Comparison of ENCODE assay signal across 8 mouse cellular contexts in the genomic region with DNA sequence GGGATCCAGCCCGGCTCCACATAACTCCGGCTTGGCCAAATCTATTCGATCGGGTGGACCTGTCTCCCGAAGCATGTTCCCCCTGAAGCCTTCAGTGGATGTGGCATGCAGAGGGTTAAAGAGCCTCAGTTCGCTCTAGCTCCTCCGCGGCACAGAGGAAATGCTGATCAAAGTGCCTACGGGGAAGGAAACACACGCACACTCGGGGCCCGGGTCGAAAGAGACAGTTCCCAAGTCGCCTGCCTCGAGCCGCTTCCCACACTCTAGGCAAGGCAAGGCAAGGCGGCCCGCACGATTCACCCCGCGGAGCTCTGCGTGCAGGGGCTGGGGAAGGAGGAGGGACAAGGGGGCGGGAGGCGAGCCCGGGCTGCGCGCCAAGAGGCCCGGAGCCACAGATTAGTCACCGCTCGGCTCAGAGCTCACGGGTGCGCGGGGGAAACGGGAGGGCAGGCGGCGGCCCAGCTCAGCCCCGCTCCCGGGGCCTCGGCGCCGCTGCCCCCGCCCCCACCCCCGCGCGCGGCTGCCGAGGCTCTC.
DNase-seq lines count a peak whose midpoint lies in the region; ATAC-seq and TF ChIP-seq lines count a peak whose summit lies in the region.

No protein-coding gene starts in this region.

- H3ac ChIP-seq in C2C12 (ENCODE audit: control insufficient read depth, insufficient read length, low read depth): peak overlapping the region; percentile 57

- TF ChIP-seq POLR2A in bone marrow, adult 2 months (IDR thresholded peaks at IDR 0.05; ENCODE audit: borderline replicate concordance, control insufficient read depth, low read depth, low read length): no peak

- H3K79me2 ChIP-seq in C2C12 (ENCODE audit: control insufficient read depth, insufficient read depth): no peaks in the 10 kb centered on the region

- whole genome bisulfite sequencing in bone marrow, adult 2 months: 2% methylated on average over 36 of the region's 47 CpGs
- 6% methylated on average over 27 of the region's 47 CpGs for WGBS in forebrain, embryonic 10.5 days
- under 1% methylated on average over 38 of the region's 47 CpGs for WGBS in heart, embryonic 16.5 days
- WGBS in liver, embryonic 16.5 days (ENCODE audit: insufficient replicate concordance): 2% methylated on average over 46 of the region's 47 CpGs
- 3% methylated on average over 33 of the region's 47 CpGs for WGBS in neural tube, embryonic 13.5 days

- no peaks in the 10 kb centered on the region for H3K36me3 ChIP-seq in C2C12 (ENCODE audit: control insufficient read depth, insufficient read depth)
- peaks cover 3% of the 10 kb centered on the region for H3K36me3 ChIP-seq in forebrain, embryonic 10.5 days (replicated peaks)
- no peaks in the 10 kb centered on the region for H3K36me3 ChIP-seq in heart, embryonic 16.5 days (ENCODE audit: control insufficient read depth, insufficient read depth)
- H3K36me3 ChIP-seq in liver, embryonic 16.5 days (ENCODE audit: control insufficient read depth, insufficient read depth): no peaks in the 10 kb centered on the region
- H3K36me3 ChIP-seq in neural tube, embryonic 13.5 days: no peaks in the 10 kb centered on the region

- no peak overlapping the region for H3K4me3 ChIP-seq in C2C12 (ENCODE audit: insufficient read depth, poor library complexity, severe bottlenecking)
- H3K4me3 ChIP-seq in bone marrow, adult 2 months (replicated peaks; ENCODE audit: control insufficient read depth, low read depth, low read length): peak overlapping the region; percentile 40
- peak overlapping the region; percentile 64 for H3K4me3 ChIP-seq in forebrain, embryonic 10.5 days
- H3K4me3 ChIP-seq in heart, embryonic 16.5 days (ENCODE audit: low read length): peak overlapping the region; percentile 63
- peak overlapping the region; percentile 52 for H3K4me3 ChIP-seq in liver, embryonic 16.5 days (ENCODE audit: low read depth, low read length)
- H3K4me3 ChIP-seq in neural tube, embryonic 13.5 days: peak overlapping the region; percentile 47

- H3K9ac ChIP-seq in heart, embryonic 16.5 days (ENCODE audit: low read length): peak overlapping the region; percentile 87
- peak overlapping the region; percentile 39 for H3K9ac ChIP-seq in liver, embryonic 16.5 days (ENCODE audit: low read depth, low read length)
- peak overlapping the region; percentile 77 for H3K9ac ChIP-seq in neural tube, embryonic 13.5 days

- ATAC-seq in heart, embryonic 16.5 days (replicated peaks; ENCODE audit: extremely low read depth, insufficient read depth, low FRiP score): peak; percentile 64
- peak; percentile 54 for ATAC-seq in liver, embryonic 16.5 days (ENCODE audit: low read depth)
- peak; percentile 42 for ATAC-seq in neural tube, embryonic 13.5 days (ENCODE audit: low read depth)

- peaks cover 3% of the 10 kb centered on the region for H3K79me3 ChIP-seq in C2C12 (ENCODE audit: low read depth)

- no peaks in the 10 kb centered on the region for H3K9me3 ChIP-seq in forebrain, embryonic 10.5 days
- no peaks in the 10 kb centered on the region for H3K9me3 ChIP-seq in heart, embryonic 16.5 days (replicated peaks; ENCODE audit: control insufficient read depth, low read length)
- no peaks in the 10 kb centered on the region for H3K9me3 ChIP-seq in liver, embryonic 16.5 days (replicated peaks; ENCODE audit: control insufficient read depth, low read length)
- H3K9me3 ChIP-seq in neural tube, embryonic 13.5 days: no peaks in the 10 kb centered on the region

- no peaks in the 10 kb centered on the region; the same call in 1 of the 2 replicates for H3K4me1 ChIP-seq in bone marrow, adult 2 months (ENCODE audit: control insufficient read depth, insufficient read depth, low read length)
- H3K4me1 ChIP-seq in forebrain, embryonic 10.5 days: peaks cover 65% of the 10 kb centered on the region
- peaks cover 25% of the 10 kb centered on the region for H3K4me1 ChIP-seq in heart, embryonic 16.5 days (ENCODE audit: control insufficient read depth, insufficient read depth, low read length)
- peaks cover 31% of the 10 kb centered on the region for H3K4me1 ChIP-seq in liver, embryonic 16.5 days (ENCODE audit: control insufficient read depth, low read depth, low read length)
- peaks cover 33% of the 10 kb centered on the region for H3K4me1 ChIP-seq in neural tube, embryonic 13.5 days (replicated peaks)

- TF ChIP-seq CTCF in C2C12 (IDR thresholded peaks at IDR 0.05; ENCODE audit: control insufficient read depth, insufficient read depth, insufficient read length): no peak
- TF ChIP-seq CTCF in bone marrow, adult 2 months (IDR thresholded peaks at IDR 0.05; ENCODE audit: control insufficient read depth, insufficient read depth, low read length): no peak

- peak overlapping the region; percentile 63; the same call in 1 of the 2 replicates for H3K27ac ChIP-seq in bone marrow, adult 2 months (ENCODE audit: control insufficient read depth, insufficient read depth, low read depth, low read length, poor library complexity)
- peak overlapping the region; percentile 91 for H3K27ac ChIP-seq in forebrain, embryonic 10.5 days
- peak overlapping the region; percentile 95 for H3K27ac ChIP-seq in heart, embryonic 16.5 days (ENCODE audit: low read length)
- H3K27ac ChIP-seq in liver, embryonic 16.5 days (ENCODE audit: low read length): peak overlapping the region; percentile 68
- peak overlapping the region; percentile 97 for H3K27ac ChIP-seq in neural tube, embryonic 13.5 days (replicated peaks)

- H3K27me3 ChIP-seq in C2C12 (ENCODE audit: control insufficient read depth, insufficient read depth, insufficient read length): no peaks in the 10 kb centered on the region
- peaks cover 100% of the 10 kb centered on the region for H3K27me3 ChIP-seq in forebrain, embryonic 10.5 days (ENCODE audit: poor library complexity, severe bottlenecking)
- H3K27me3 ChIP-seq in heart, embryonic 16.5 days (ENCODE audit: control insufficient read depth, insufficient read depth, low read length): peaks cover 49% of the 10 kb centered on the region
- H3K27me3 ChIP-seq in liver, embryonic 16.5 days (ENCODE audit: control insufficient read depth, insufficient read depth, low read depth, low read length): peaks cover 91% of the 10 kb centered on the region
- H3K27me3 ChIP-seq in neural tube, embryonic 13.5 days: peaks cover 84% of the 10 kb centered on the region

- H3K4me2 ChIP-seq in heart, embryonic 16.5 days (ENCODE audit: low read depth, low read length): peak overlapping the region; percentile 77
- peak overlapping the region; percentile 60 for H3K4me2 ChIP-seq in liver, embryonic 16.5 days (ENCODE audit: low read depth, low read length)
- peak overlapping the region; percentile 80 for H3K4me2 ChIP-seq in neural tube, embryonic 13.5 days

- DNase-seq in forebrain, embryonic 10.5 days (ENCODE audit: extremely low spot score, low spot score): peak; percentile 62
- DNase-seq in kidney, postnatal 10 days: peak; percentile 88
- peak; percentile 52 to 68 for DNase-seq in thymus, adult 18-20 months

TF ChIP-seq in C2C12, 6 proteins besides CTCF, POLR2A, EP300 and RAD21:
- TF ChIP-seq USF1 (IDR thresholded peaks at IDR 0.05; ENCODE audit: low read depth) (no peak), MAX (IDR thresholded peaks at IDR 0.05) (no peak), MYOD1 (IDR thresholded peaks at IDR 0.05; ENCODE audit: control insufficient read depth, insufficient read length, low read depth) (no peak), CEBPB (IDR thresholded peaks at IDR 0.05; ENCODE audit: low read depth) (no peak), FOSL1 (IDR thresholded peaks at IDR 0.05; ENCODE audit: insufficient read depth, low read length, poor library complexity, severe bottlenecking) (no peak), MYOG (IDR thresholded peaks at IDR 0.05; ENCODE audit: control insufficient read depth, extremely low read depth, insufficient read length) (no peak)
